Mouse (Mus musculus): ENCODE data around the gene Aire.
A peak's percentile ranks its signal among the peaks of the same experiment; 100 is the strongest.

The Aire gene

DNA sequence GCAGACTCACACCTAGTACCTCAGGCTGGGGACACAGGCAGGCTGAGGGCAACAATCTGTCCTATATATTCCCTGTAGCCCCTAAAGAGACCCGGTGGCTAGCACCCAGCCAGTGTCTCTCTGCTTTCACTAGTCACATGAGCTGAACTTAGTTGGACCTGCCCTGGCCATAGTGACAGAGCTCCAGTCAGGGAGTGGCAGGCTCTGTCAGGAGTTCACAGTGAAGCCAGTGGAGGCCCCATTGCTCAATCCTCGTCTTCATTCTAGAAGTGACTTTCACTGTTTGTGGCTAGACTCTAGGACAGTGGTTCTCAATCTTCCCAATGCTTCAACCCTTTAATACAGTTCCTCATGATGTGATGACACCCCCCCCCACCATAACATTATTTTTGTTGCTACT lies 11.4 kb downstream of the Aire start:
- no peak for TF ChIP-seq GATA4 (IDR thresholded peaks at IDR 0.05; ENCODE audit: insufficient replicate concordance, low read length)

- no peak for TF ChIP-seq GATA4 (IDR thresholded peaks at IDR 0.05; ENCODE audit: insufficient replicate concordance, low read length)
Observed at GRCm38 (mm10) chr10:78029080-78029479, 14.3 kb downstream of the Aire start.

- no peak for TF ChIP-seq GATA4 (IDR thresholded peaks at IDR 0.05; ENCODE audit: insufficient replicate concordance, low read length)
Observed at GRCm38 (mm10) chr10:78028129-78028528, 15.3 kb downstream of the Aire start.

GRCm38 (mm10) chr10:78019291-78019690 lies 24.1 kb downstream of the Aire start:
- TF ChIP-seq GATA4 (IDR thresholded peaks at IDR 0.05; ENCODE audit: insufficient replicate concordance, low read length), result no peak

DNA sequence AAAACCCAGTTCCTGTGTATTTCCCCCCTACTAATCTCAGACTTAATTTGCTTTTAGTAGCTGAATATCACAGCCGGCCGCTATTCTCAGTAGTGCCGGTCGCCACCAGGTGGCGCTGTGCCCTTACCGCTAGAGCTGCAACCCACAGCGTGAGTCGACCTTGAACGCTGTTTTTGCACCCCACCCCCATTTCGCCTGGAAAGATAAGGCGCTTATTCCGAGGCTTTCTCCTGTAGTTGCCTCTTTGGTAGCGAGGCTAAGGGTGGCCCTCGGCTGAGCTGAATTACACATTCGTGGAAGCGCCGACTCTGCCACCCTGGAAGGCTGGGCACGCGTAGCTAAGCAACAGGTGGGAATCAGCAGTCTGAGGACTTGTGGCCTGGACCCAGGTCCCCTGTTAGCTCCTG lies 24.6 kb downstream of the Aire start:
- TF ChIP-seq GATA4 (IDR thresholded peaks at IDR 0.05; ENCODE audit: insufficient replicate concordance, low read length), result peak; percentile 85; the same call in 1 of the 2 replicates

- TF ChIP-seq GATA4 (IDR thresholded peaks at IDR 0.05; ENCODE audit: insufficient replicate concordance, low read length), result no peak
Observed at GRCm38 (mm10) chr10:78016366-78016765, 27.0 kb downstream of the Aire start.

- TF ChIP-seq GATA4 (IDR thresholded peaks at IDR 0.05; ENCODE audit: insufficient replicate concordance, low read length), result no peak
Observed at GRCm38 (mm10) chr10:78015489-78015888, 27.9 kb downstream of the Aire start.

DNA sequence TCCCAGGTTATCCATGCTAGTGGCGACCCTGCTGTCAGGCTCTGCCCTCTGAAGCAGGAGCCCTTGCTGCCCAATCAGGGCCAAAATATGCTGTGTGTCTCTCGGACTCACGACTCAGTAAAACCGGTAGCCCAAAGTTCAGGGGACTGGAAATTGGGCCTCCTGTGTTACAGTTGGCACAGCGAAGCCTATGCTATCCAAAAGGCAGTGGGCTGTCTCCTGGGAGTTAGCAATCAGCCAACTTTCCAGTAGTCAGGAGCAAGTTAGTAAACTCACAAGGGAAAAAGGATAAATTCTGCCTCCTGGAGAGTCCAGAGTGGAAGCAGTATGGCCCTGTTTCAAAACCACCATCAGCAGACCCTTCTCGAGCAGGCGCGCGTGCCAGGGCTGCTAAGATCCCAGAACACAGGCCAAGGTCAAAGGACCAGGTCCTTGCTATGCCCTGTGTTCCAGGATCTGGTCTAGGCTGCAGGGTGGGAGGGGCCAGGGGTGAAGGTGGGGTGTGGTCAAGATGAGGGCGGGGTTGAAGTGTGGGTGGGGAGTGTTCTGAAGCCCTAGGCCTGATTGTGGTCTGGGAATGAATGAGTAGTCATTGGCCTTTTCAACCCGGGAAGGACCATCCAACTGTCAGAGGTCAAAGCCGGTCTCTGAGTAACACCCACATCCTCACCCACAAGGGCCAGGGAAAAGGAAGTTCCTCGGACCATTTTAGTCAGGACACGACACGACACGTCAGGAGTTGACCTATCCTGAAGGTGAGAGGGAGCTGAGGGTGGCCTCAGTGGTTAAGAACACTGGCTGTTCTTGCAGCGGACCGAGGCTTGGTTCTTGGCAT lies 30.5 kb downstream of the Aire start:
- no peak for TF ChIP-seq GATA4 (IDR thresholded peaks at IDR 0.05; ENCODE audit: insufficient replicate concordance, low read length)

DNA sequence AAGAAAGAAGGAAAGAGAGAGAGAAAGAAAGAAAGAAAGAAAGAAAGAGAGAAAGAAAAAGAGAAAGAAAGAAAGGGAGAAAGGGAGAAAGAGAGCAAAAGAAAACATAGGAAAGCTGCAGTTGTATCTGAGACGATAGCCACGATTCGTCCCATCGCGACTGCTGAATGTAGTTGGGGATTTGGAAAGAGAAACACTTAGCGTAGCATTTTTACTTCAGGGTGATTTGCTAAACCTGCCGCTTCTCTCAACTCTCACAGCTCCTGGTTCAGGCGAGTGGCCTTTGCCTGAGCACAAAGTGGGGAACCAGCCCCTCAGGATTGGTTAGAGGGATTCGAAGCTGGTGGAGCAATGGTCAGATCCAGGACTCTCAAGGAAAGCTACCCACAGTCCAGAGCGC lies 33.1 kb downstream of the Aire start:
- no peak for TF ChIP-seq GATA4 (IDR thresholded peaks at IDR 0.05; ENCODE audit: insufficient replicate concordance, low read length)

- no peak for TF ChIP-seq GATA4 (IDR thresholded peaks at IDR 0.05; ENCODE audit: insufficient replicate concordance, low read length)
Observed at GRCm38 (mm10) chr10:78009945-78010293, 33.5 kb downstream of the Aire start, which contains the start of gene Pfkl. TSS of gene Pfkl (minus strand) at chr10:78010083.

GRCm38 (mm10) chr10:78009184-78009944 lies 34.0 kb downstream of the Aire start:
- peak; percentile 10; the same call in 1 of the 2 replicates for TF ChIP-seq GATA4 (IDR thresholded peaks at IDR 0.05; ENCODE audit: insufficient replicate concordance, low read length)

- TF ChIP-seq GATA4 (IDR thresholded peaks at IDR 0.05; ENCODE audit: insufficient replicate concordance, low read length), result no peak
Observed at GRCm38 (mm10) chr10:78008169-78008568, 35.2 kb downstream of the Aire start.

- TF ChIP-seq GATA4 (IDR thresholded peaks at IDR 0.05; ENCODE audit: insufficient replicate concordance, low read length), result no peak
Observed at GRCm38 (mm10) chr10:78007203-78007602, 36.2 kb downstream of the Aire start.

DNA sequence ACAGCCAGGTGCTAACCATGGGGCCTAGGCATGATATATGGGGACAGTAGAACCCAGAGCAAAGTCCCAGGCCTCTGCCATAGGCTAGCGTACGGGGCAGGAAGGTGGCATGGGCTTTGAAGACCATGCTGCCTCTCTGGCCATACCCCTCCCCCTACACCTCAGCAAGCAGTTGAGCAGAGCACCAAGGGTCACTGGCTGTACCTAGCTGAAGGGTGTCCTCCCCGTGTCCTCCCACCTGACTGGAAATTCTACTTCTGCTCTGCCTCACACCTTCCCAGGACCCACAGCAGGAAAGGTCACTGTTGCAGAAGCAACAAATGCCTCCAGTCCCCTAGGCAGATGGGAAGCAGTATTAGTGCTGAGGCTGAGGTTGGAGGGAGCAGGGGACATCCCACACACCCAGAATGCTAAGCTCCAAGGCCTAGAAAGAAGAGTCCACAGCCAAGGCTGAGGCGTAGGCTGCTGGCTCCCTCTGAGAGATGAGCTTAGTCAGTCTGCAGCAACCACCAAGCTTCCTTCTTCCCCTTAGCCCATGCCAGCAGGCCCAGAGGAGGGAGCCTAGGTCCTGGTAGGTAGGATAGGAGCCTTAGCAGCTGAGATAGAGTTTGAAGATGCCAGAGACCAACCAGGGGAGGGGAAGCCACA lies 37.5 kb downstream of the Aire start:
- TF ChIP-seq GATA4 (IDR thresholded peaks at IDR 0.05; ENCODE audit: insufficient replicate concordance, low read length), result no peak

DNA sequence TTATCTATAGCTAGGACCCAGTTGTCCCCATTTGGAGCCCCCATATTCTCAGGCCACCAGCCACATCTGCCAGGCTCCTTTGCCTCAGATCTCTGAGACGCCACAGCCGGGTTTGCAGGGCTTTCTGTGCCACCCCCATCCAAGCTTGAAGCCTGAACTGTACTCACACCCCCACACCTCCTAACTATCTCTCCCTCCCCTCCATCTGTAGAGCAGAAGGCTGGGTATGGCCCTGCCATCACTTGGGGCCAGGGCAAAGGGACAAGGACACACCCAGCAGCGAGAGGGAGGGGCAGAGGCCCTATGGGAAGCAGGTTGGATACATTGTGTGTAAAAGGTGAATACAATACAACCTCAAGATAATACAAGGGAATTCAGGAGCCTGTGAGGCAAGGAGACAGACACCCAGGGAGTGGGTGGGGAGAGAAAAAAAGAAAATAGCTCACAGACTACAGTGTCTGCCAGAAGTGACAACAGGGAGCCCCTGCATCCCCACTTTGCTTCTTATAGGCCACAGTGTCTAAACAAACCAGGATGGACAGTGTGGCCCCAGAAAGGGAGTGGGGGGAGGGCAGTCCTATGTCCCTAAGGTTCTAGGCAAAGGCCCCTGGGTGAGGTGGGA lies 38.8 kb downstream of the Aire start:
- TF ChIP-seq GATA4 (IDR thresholded peaks at IDR 0.05; ENCODE audit: insufficient replicate concordance, low read length), result no peak
